Mouse (Mus musculus) neural tube, embryonic 11.5 days (tissue): ENCODE data around the gene Etl4. TPM values are rescaled to one million over a fixed set of nuclear protein-coding genes. Genes with fewer than 3 reads are reported as not detected.

Source experiments
- ATAC-seq: fragments of 200-750 bp; cut with Nextera tagmentation; 2 replicates; pipeline ENCODE4 v1.8.0; 2017; ENCODE audit warnings: moderate number of reproducible peaks, mild to moderate bottlenecking, moderate TSS enrichment, moderate library complexity; ENCODE audit not compliant: insufficient read depth, low FRiP score, low TSS enrichment
- DNase-seq: peaks from one replicate; pipeline ENCODE4 v3.0.0-alpha.2; 2015; ENCODE audit warnings: low spot score
- H3K27ac ChIP-seq: fragments of 300-500 bp; sonication (generic); 2 replicates; pipeline ENCODE4 v1.5.1; 2014; ENCODE audit warnings: low read depth, mild to moderate bottlenecking, low read length
- H3K27me3 ChIP-seq: fragments of 300-500 bp; sonication (generic); 2 replicates; pipeline ENCODE4 v1.6.1; 2014; ENCODE audit warnings: mild to moderate bottlenecking, low read length, mixed read lengths; ENCODE audit not compliant: control insufficient read depth, insufficient read depth
- H3K36me3 ChIP-seq: fragments of 300-500 bp; sonication (generic); 2 replicates; pipeline ENCODE4 v1.6.1; 2014; ENCODE audit warnings: mild to moderate bottlenecking, low read length, moderate library complexity, mixed read lengths; ENCODE audit not compliant: control insufficient read depth, insufficient read depth
- H3K4me1 ChIP-seq: fragments of 300-500 bp; sonication (generic); 2 replicates; pipeline ENCODE4 v1.6.1; 2014; ENCODE audit warnings: low read length, mixed read lengths; ENCODE audit not compliant: control insufficient read depth, insufficient read depth
- H3K4me2 ChIP-seq: fragments of 300-500 bp; sonication (generic); 2 replicates; pipeline ENCODE4 v1.6.1; 2014; ENCODE audit warnings: low read depth, mild to moderate bottlenecking, moderate library complexity
- H3K4me3 ChIP-seq: fragments of 300-500 bp; sonication (generic); 2 replicates; pipeline ENCODE4 v1.5.1; 2014; ENCODE audit warnings: low read depth, low read length
- H3K9ac ChIP-seq: fragments of 300-500 bp; sonication (generic); 2 replicates; pipeline ENCODE4 v1.6.1; 2014; ENCODE audit warnings: mild to moderate bottlenecking, low read length
- H3K9me3 ChIP-seq: fragments of 300-500 bp; sonication (generic); 2 replicates; pipeline ENCODE4 v1.6.1; 2016; ENCODE audit warnings: low read length; ENCODE audit not compliant: control insufficient read depth
- WGBS: fragments of 180-500 bp; shearing (Covaris S2); extraction: QIAGEN DNeasy Blood & Tissue Kit; methylation state at CpG from one replicate; pipeline ENCODE4 v1.1.7; 2014; 5-methylcytosine and 5-hydroxymethylcytosine counted together
- polyA plus RNA-seq: library from polyadenylated mRNA; unstranded; fragments of >200 nt; fragmentation: Nextera tagmentation; extraction: Ambion mirVana; gene quantifications from 2 replicates; pipeline ENCODE4 v1.2.1, GENCODE M21; 2014

Etl4 gene
- polyA plus RNA-seq, 1 experiment from 2014 or later = 19.9 TPM

DNA sequence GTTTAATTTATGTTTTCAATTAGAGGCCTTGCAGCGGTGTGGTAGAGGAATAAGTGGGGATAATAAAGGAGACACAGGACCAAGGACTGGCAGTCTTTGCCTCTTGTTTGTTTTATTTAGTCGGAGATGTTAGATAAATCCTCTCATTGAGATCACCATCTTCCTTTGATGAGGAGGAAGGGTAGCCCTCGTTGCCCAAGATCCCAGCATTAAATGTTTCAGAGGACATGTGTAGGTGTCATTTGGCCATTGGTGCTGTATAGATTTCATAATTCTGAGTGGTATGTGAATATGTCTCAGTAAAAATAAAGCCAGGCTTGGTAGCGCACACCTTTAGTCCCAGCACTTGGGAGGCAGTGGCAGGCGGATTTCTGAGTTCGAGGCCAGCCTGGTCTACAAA lies 508.4 kb downstream of the Etl4 start:
- WGBS = 87% methylated on average over 6 of the region's 6 CpGs
- no peak for DNase-seq
- no peak overlapping the region for H3K27ac ChIP-seq

DNA sequence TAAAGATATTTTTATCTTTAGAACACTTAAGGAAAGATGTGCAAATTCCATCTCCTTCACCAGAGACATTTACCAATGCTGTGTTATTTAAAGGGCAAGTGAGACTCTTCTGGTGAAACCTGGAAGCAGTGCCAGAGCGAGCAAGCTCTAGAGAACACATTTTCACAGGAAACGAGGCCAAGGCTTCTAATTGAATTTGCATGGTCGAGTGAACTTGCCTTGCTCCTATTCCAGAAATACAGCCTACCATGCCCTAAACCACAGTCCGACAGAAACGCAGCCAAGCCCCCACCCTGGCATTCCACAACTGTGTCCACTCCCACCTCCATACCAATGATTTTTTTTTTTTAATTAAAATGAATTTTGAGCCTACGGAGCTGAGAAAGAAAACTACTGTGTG lies 510.4 kb downstream of the Etl4 start:
- no peaks in the 10 kb centered on the region for H3K27me3 ChIP-seq
- no peak overlapping the region for H3K4me2 ChIP-seq
- H3K36me3 ChIP-seq = no peaks in the 10 kb centered on the region
- H3K9ac ChIP-seq = no peak overlapping the region
- no peak overlapping the region for H3K27ac ChIP-seq
- DNase-seq (no peak), ATAC-seq (no peak)
- no peaks in the 10 kb centered on the region for H3K9me3 ChIP-seq
- no peak overlapping the region for H3K4me3 ChIP-seq
- 40% methylated on average over 6 of the region's 6 CpGs for WGBS
- no peaks in the 10 kb centered on the region for H3K4me1 ChIP-seq

More for the DNA sequence above, 508.4 kb downstream of the Etl4 start:
- Histone ChIP-seq H3K9ac (no peak overlapping the region), H3K27me3 (no peaks in the 10 kb centered on the region), H3K9me3 (no peaks in the 10 kb centered on the region), H3K4me2 (no peak overlapping the region), H3K36me3 (no peaks in the 10 kb centered on the region), H3K4me1 (no peaks in the 10 kb centered on the region), H3K4me3 (no peak overlapping the region)
- ATAC-seq = no peak

DNA sequence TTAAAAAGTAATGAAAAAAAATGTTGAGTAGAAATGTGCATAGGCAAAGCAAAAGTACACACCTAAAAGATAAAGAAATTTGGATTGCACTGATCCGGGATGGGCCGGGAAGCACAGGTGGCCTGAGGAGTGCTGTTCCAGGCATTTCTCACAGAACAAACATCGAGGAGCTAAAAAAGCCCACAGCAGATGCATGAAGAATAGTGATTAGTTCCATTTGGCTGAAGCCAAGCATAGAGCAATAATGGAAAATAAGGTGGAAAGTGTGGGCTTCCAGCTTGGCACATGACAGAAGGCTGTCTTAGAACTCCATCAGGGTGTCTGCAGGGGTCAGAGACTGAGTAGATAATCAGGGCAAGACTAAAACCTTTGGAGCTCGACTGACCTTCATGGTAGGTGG lies 512.7 kb downstream of the Etl4 start:
- no peaks in the 10 kb centered on the region for H3K4me1 ChIP-seq
- ATAC-seq = no peak
- H3K9ac ChIP-seq = no peak overlapping the region
- H3K36me3 ChIP-seq = no peaks in the 10 kb centered on the region
- no peaks in the 10 kb centered on the region for H3K9me3 ChIP-seq
- WGBS = 57% methylated on average over 4 of the region's 4 CpGs
- no peaks in the 10 kb centered on the region for H3K27me3 ChIP-seq
- no peak for DNase-seq
- H3K4me3 ChIP-seq = no peak overlapping the region
- H3K4me2 ChIP-seq = no peak overlapping the region
- no peak overlapping the region for H3K27ac ChIP-seq

DNA sequence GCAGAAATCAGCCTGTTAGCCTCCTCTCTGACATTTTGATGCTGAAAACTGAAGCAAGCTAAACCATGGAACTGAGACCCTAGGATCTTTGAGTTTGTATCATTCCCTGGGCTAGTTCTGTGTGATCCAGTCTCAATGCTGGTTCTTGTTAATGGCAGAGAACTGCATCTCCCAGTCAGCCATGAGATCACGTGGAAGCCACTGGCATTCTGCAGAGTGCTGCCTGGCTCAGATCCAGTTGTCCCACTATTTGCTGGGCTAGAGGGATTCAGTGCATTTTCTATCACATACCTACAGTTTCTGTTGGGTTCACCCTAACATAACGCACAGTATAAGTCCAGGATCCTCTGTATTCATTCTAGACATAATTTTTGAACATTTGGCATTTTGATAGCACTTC lies 524.1 kb downstream of the Etl4 start:
- Histone ChIP-seq H3K9ac (no peak overlapping the region), H3K4me1 (no peaks in the 10 kb centered on the region), H3K4me2 (no peak overlapping the region), H3K36me3 (no peaks in the 10 kb centered on the region), H3K4me3 (no peak overlapping the region), H3K27ac (no peak overlapping the region), H3K9me3 (no peaks in the 10 kb centered on the region), H3K27me3 (no peaks in the 10 kb centered on the region)
- ATAC-seq = no peak
- no peak for DNase-seq
- 89% methylated on average over 2 of the region's 2 CpGs for WGBS

DNA sequence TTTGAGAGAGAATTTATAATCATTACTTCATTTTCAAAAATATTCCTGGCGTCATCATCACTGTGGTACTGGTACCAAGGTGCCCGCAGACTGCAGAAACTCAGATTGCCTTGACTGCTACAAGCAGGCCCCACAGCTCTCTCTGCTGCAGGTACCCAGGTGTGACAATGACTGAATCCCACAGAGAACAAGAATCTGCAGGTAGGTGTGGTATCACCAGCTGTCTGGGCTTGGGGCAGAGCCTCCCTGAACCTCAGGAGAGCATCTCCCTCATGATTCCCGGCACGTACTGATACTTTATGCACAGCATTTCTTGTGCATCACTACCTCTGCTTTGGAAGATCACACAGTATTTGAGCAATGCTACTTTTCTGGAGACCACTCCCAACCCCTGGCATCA lies 526.0 kb downstream of the Etl4 start:
- 96% methylated on average over 4 of the region's 4 CpGs for WGBS
- H3K27ac ChIP-seq = no peak overlapping the region

DNA sequence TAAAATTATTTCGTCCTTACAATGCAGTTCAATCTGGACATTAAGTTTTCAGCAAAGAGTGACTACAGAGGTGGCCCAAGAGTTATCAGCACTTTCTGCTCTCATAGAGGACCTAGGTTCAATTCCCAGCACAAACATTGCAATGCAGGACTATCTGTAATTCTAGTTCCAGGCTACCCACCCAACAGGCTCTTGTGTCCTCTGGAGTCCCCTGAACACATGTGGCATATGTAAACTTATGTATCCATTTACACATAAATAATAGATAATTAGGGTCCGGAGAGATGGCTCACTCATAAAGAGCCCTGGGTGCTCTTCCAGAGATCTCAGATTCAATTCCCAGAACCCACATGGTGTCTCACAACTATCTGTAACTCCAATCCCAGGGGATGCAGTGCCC lies 533.2 kb downstream of the Etl4 start:
- no peak for ATAC-seq
- 90% methylated on average over 2 of the region's 2 CpGs for WGBS
- H3K27ac ChIP-seq = no peak overlapping the region
- H3K36me3 ChIP-seq = no peaks in the 10 kb centered on the region
- no peak overlapping the region for H3K4me3 ChIP-seq
- no peak overlapping the region for H3K4me2 ChIP-seq
- no peaks in the 10 kb centered on the region for H3K9me3 ChIP-seq
- H3K9ac ChIP-seq = no peak overlapping the region
- DNase-seq = no peak
- no peaks in the 10 kb centered on the region for H3K27me3 ChIP-seq
- H3K4me1 ChIP-seq = no peaks in the 10 kb centered on the region

More for the DNA sequence above, 526.0 kb downstream of the Etl4 start:
- no peak overlapping the region for H3K9ac ChIP-seq
- ATAC-seq (no peak), DNase-seq (no peak)
- H3K4me2 ChIP-seq = no peak overlapping the region
- H3K4me3 ChIP-seq = no peak overlapping the region
- H3K9me3 ChIP-seq = no peaks in the 10 kb centered on the region
- no peaks in the 10 kb centered on the region for H3K36me3 ChIP-seq
- no peaks in the 10 kb centered on the region for H3K4me1 ChIP-seq
- H3K27me3 ChIP-seq = no peaks in the 10 kb centered on the region

DNA sequence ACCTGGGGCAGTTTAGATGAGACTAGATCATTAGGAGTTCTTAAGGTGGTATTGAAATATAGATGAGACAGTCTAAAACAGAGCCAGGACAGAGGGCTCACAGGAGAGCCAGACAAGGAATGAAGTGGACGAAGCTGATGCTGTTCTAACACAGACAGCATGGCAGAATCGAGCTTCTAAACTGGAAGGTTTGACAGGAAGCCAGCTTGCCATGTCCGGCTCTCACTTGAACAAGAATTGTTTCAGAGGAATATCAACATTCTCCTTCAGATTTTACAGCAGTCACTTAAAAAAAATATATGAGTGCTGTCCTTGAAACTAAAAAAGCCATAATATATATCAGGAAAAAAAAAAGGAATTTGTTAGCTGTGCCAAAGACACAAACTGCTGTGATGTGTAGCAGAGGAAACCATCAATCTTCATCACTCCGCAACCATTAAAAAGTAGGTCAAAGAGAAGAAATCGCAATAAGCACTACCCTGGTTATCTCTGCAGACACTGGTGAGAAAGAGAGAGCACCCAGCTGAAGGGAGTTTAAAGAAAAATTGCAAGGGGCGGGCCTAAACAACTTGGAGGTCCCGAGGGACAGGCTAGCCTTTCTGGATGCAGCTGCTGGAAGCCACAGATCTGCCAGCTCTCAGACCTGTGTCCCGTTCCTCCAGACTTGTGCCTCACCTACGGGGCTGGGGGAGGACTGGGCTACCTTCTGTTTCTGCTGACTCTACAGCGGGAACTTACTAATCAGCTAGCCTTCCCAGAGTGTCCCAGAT lies 534.3 kb downstream of the Etl4 start:
- Histone ChIP-seq H3K4me2 (no peak overlapping the region), H3K4me3 (no peak overlapping the region), H3K27ac (no peak overlapping the region), H3K36me3 (no peaks in the 10 kb centered on the region), H3K9ac (no peak overlapping the region), H3K4me1 (no peaks in the 10 kb centered on the region), H3K27me3 (no peaks in the 10 kb centered on the region), H3K9me3 (no peaks in the 10 kb centered on the region)
- 60% methylated on average over 10 of the region's 10 CpGs for WGBS
- DNase-seq (no peak), ATAC-seq (no peak)

- no peaks in the 10 kb centered on the region for H3K36me3 ChIP-seq
- no peaks in the 10 kb centered on the region for H3K9me3 ChIP-seq
- no peak overlapping the region for H3K9ac ChIP-seq
- no peak overlapping the region for H3K27ac ChIP-seq
- no peaks in the 10 kb centered on the region for H3K4me1 ChIP-seq
- H3K27me3 ChIP-seq = no peaks in the 10 kb centered on the region
- DNase-seq = no peak
- no peak overlapping the region for H3K4me3 ChIP-seq
- H3K4me2 ChIP-seq = no peak overlapping the region
- no peak for ATAC-seq
- 72% methylated on average over 17 of the region's 17 CpGs for WGBS
These were observed 535.9 kb downstream of the Etl4 start for GRCm38 (mm10) chr2:20445156-20446155.
